In the genomic region with DNA sequence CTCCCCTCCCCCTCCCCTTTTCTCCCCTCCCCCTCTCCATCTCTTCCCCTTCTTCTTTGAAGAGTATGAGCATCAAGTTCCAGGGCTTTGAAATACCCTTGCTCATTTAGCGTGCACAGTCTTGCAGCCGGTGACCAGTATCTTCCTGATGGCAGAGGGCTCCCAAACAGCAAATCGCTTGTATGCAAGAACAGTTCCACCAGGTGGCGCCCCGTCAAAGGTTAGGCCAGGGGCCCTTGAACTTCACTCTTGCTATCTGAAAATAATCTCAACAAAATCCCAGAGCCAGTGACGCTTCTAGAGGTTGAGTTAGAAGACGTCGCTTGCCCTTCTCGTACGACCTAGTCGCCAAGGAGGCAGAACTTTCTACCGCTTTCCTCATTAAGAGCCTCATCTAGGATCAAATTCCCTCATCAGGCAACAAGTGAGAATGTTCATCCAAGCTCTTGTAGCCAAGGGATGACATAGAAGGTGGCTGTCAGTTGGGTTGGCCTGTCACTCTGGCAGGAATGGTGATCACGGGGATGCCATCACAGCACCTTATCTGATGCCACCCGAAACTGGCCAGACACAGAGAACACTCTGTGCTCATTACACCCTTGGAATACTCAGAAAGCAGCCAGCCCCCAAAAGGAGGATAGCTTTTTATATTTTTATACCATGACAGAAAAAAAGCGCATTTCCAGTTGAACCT, we compare ENCODE assay signal across 9 mouse cellular contexts.
DNase-seq lines count a peak whose midpoint lies in the region; ATAC-seq and TF ChIP-seq lines count a peak whose summit lies in the region.
"Had no signal": no experiment of that assay in that cellular context is flagged by ENCODE, and none has a peak within 500 bp of the region (broad histone marks: within the 10 kb centered on the region; RNA-seq: fewer than 3 reads in every experiment).

No protein-coding gene starts in this region.

- H3K4me3 ChIP-seq in ES-E14 (ENCODE audit: insufficient read depth in 1 of 2, low read depth in 1 of 2, low read length in 2 of 2, poor library complexity in 1 of 2, severe bottlenecking in 1 of 2) = no peak overlapping the region
- no peak overlapping the region for H3K4me3 ChIP-seq in forebrain, embryonic 16.5 days (replicated peaks; ENCODE audit: low read length)
- H3K4me3 ChIP-seq: liver, embryonic 15.5 days had no signal

- 0 out of 2 replicates have a peak, but pooled peaks have one; percentile 27 for ATAC-seq in forebrain, embryonic 16.5 days
- ATAC-seq in hematopoietic stem cell, adult 5-6 weeks (replicated peaks in 1 of 2; ENCODE audit: insufficient read depth in 1 of 2, low FRiP score in 2 of 2, low TSS enrichment in 1 of 2, low read depth in 1 of 2, poor library complexity in 2 of 2, severe bottlenecking in 2 of 2) = peak; percentile 89 to 90

- H3K4me2 ChIP-seq in forebrain, embryonic 16.5 days (ENCODE audit: low read length) = no peak overlapping the region
- H3K4me2 ChIP-seq: liver, embryonic 15.5 days had no signal

- H3K36me3 ChIP-seq in ES-E14 (ENCODE audit: control insufficient read depth, insufficient read depth, low read length, poor library complexity, severe bottlenecking) = no peaks in the 10 kb centered on the region
- H3K36me3 ChIP-seq in forebrain, embryonic 16.5 days (ENCODE audit: control insufficient read depth, insufficient read depth) = no peaks in the 10 kb centered on the region
- H3K36me3 ChIP-seq: liver, embryonic 15.5 days had no signal

- no peaks in the 10 kb centered on the region for H3K9me3 ChIP-seq in ES-E14 (ENCODE audit: control insufficient read depth, insufficient read depth, low read depth, low read length)
- no peaks in the 10 kb centered on the region for H3K9me3 ChIP-seq in forebrain, embryonic 16.5 days (ENCODE audit: control insufficient read depth, low read length)
- H3K9me3 ChIP-seq: liver, embryonic 15.5 days had no signal

- H3K27ac ChIP-seq in ES-E14 (ENCODE audit: insufficient read depth, low read depth, low read length, poor library complexity, severe bottlenecking) = no peak overlapping the region
- no peak overlapping the region for H3K27ac ChIP-seq in forebrain, embryonic 16.5 days (ENCODE audit: low read length)
- H3K27ac ChIP-seq: liver, embryonic 15.5 days had no signal

- H3K9ac ChIP-seq in ES-E14 (ENCODE audit: insufficient read depth, low read depth, low read length, poor library complexity, severe bottlenecking) = no peak overlapping the region
- no peak overlapping the region for H3K9ac ChIP-seq in forebrain, embryonic 16.5 days (replicated peaks; ENCODE audit: low read depth, low read length)
- H3K9ac ChIP-seq: liver, embryonic 15.5 days had no signal

- no peaks in the 10 kb centered on the region; a peak in 1 of 4 replicates for H3K4me1 ChIP-seq in ES-E14 (ENCODE audit: control insufficient read depth in 2 of 2, insufficient read depth in 2 of 2, low read length in 2 of 2, poor library complexity in 1 of 2)
- no peaks in the 10 kb centered on the region; the same call in 1 of the 2 replicates for H3K4me1 ChIP-seq in forebrain, embryonic 16.5 days (replicated peaks; ENCODE audit: control insufficient read depth, insufficient read depth, low read length)
- H3K4me1 ChIP-seq: liver, embryonic 15.5 days had no signal

- 42% methylated on average over 15 of the region's 15 CpGs for WGBS in forebrain, embryonic 16.5 days

- peak; percentile 62 for DNase-seq in ES-E14 (ENCODE audit: low read depth, low spot score)
- peak; percentile 92 for DNase-seq in brain, adult 2 months (ENCODE audit: low read depth, low spot score)
- DNase-seq in layer of hippocampus, postnatal 14 days (ENCODE audit: low spot score in 2 of 2) = peak; percentile 71 to 83
- peak; percentile 96 for DNase-seq in lung, postnatal 36 days
- DNase-seq in right cerebral cortex, adult 18-20 months = peak; percentile 80
- DNase-seq in urinary bladder, postnatal 10 days (ENCODE audit: low spot score) = peak; percentile 74

- H3K27me3 ChIP-seq in forebrain, embryonic 16.5 days (replicated peaks; ENCODE audit: control insufficient read depth, insufficient read depth, low read length) = no peaks in the 10 kb centered on the region
- H3K27me3 ChIP-seq: liver, embryonic 15.5 days had no signal

- in situ Hi-C loops in ES-E14 (cut with MboI; ENCODE audit: low sequenced_read_pairs in 2 of 2, unreplicated experiment in 2 of 2) = no loop called here

TF ChIP-seq in ES-E14, 5 proteins besides CTCF, POLR2A, EP300 and RAD21:
- no peak for TF ChIP-seq MAFK (IDR thresholded peaks at IDR 0.05; ENCODE audit: insufficient read depth, low read depth, low read length)
- TF ChIP-seq CHD2 (IDR thresholded peaks at IDR 0.05; ENCODE audit: low read depth, low read length) = no peak
- 0 out of 2 replicates have a peak, but pooled peaks have one; percentile 26 for TF ChIP-seq ZC3H11A (IDR thresholded peaks at IDR 0.05; ENCODE audit: borderline replicate concordance, low read depth, low read length)
